21 mouse cellular contexts compared by ENCODE assay signal in the genomic region with DNA sequence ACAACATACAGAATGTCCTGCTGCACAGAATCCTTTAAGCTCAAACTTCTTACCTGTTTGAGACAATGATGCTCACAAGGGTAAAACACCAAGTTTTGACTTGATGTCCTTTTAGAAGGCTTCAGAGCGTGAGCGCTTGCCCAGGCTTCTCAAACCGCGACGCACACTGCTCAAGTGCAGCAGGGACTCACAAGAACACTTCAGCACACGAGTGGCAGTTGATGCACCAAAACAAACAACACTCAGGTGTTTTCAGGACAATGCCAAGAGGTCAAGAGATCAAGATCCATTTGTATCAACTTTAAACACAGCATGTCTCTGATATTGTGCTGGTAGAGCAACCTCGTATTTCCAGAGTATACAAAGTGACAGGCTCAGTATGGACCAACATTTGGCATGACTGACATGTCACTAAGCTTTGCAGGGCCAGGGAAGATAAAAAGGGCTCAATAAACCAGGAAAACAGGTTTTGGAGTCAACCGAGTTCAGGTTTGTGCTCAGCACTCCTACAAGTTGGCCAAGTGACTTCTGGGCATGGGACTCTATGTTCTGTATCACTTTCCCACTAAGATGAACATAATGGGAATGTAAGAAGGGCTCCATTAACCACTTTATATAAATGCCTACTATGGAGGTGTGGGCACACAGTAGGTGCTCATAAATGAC.
A peak's percentile ranks its signal among the peaks of the same experiment; 100 is the strongest.
DNase-seq lines count a peak whose midpoint lies in the region; ATAC-seq and TF ChIP-seq lines count a peak whose summit lies in the region.
"Had no signal": no experiment of that assay in that cellular context is flagged by ENCODE, and none has a peak within 500 bp of the region (broad histone marks: within the 10 kb centered on the region; RNA-seq: fewer than 3 reads in every experiment).

No protein-coding gene starts in this region.

- no peaks in the 10 kb centered on the region for H3K36me3 ChIP-seq in liver, adult 2 months (ENCODE audit: control insufficient read depth, insufficient read depth, low read length)
- peaks cover 7% of the 10 kb centered on the region; the same call in 1 of the 2 replicates for H3K36me3 ChIP-seq in liver, embryonic 12.5 days
- H3K36me3 ChIP-seq in stomach, postnatal 0 days (ENCODE audit: control insufficient read depth, insufficient read depth, low read length) = no peaks in the 10 kb centered on the region

- no peak for TF ChIP-seq EP300 in stomach, postnatal 0 days (optimal IDR thresholded peaks at IDR 0.05)

- peaks cover 2% of the 10 kb centered on the region; the same call in 1 of the 2 replicates for H3K79me2 ChIP-seq in liver, adult 2 months (ENCODE audit: control insufficient read depth, insufficient read depth, low read length)

- ATAC-seq in liver, embryonic 12.5 days = no peak
- ATAC-seq in stomach, postnatal 0 days (ENCODE audit: low FRiP score, low TSS enrichment) = peak; percentile 28; the same call in 1 of the 2 replicates
- ATAC-seq: activated CD4-positive, CD25-positive, alpha-beta regulatory T cell, adult 4 months; forebrain, postnatal 0 days; Patski had no signal

- H3K9me3 ChIP-seq in liver, embryonic 12.5 days (replicated peaks) = no peaks in the 10 kb centered on the region
- no peaks in the 10 kb centered on the region for H3K9me3 ChIP-seq in stomach, postnatal 0 days (ENCODE audit: control insufficient read depth, low read length)
- H3K9me3 ChIP-seq: embryonic facial prominence, embryonic 12.5 days; forebrain, embryonic 12.5 days; heart, embryonic 13.5 days; hindbrain, embryonic 12.5 days had no signal

- TF ChIP-seq POLR2A in liver, adult 2 months (IDR thresholded peaks at IDR 0.05; ENCODE audit: extremely low read depth, insufficient read depth, low read length) = no peak

- peak; percentile 78 for DNase-seq in liver, adult 2 months (ENCODE audit: extremely low read depth, low read depth, low spot score)
- peak; percentile 41 for DNase-seq in lung, postnatal 25 days (ENCODE audit: low spot score)
- DNase-seq in lung, postnatal 10 days = no peak
- DNase-seq in lung, postnatal 36 days = peak; percentile 61
- DNase-seq in stomach, postnatal 0 days (ENCODE audit: low spot score) = no peak
- no peak for DNase-seq in gastrocnemius, postnatal 4 days (ENCODE audit: low spot score in 2 of 2)
- DNase-seq in right cerebral cortex, postnatal 36 days (ENCODE audit: low spot score in 2 of 2) = no peak
- DNase-seq: cerebellum, adult 11-12 months; cerebellum, adult 9-10 months; cerebellum, postnatal 25 days; forebrain, postnatal 0 days; gastrocnemius, postnatal 14 days; heart, adult 11 months; heart, postnatal 36 days had no signal

- no peak overlapping the region for H3K4me3 ChIP-seq in liver, adult 2 months (ENCODE audit: insufficient read depth, low read depth, low read length)
- H3K4me3 ChIP-seq in liver, embryonic 12.5 days = no peak overlapping the region
- no peak overlapping the region for H3K4me3 ChIP-seq in stomach, postnatal 0 days (ENCODE audit: low read depth, low read length)
- H3K4me3 ChIP-seq: embryonic facial prominence, embryonic 12.5 days; forebrain, embryonic 12.5 days; heart, embryonic 13.5 days; hindbrain, embryonic 12.5 days had no signal

- H3K27ac ChIP-seq in liver, adult 2 months (replicated peaks; ENCODE audit: insufficient read depth, low read depth, low read length) = peak overlapping the region; percentile 52; the same call in 1 of the 2 replicates
- H3K27ac ChIP-seq in liver, embryonic 12.5 days = no peak overlapping the region
- 0 out of 2 replicates have a peak overlapping the region, but pooled peaks have one; percentile 8 for H3K27ac ChIP-seq in stomach, postnatal 0 days (replicated peaks)
- H3K27ac ChIP-seq: embryonic facial prominence, embryonic 12.5 days; forebrain, embryonic 12.5 days; heart, embryonic 13.5 days; hindbrain, embryonic 12.5 days had no signal

- H3K4me2 ChIP-seq in liver, embryonic 12.5 days = no peak overlapping the region
- H3K4me2 ChIP-seq in stomach, postnatal 0 days (replicated peaks; ENCODE audit: low read depth) = no peak overlapping the region
- H3K4me2 ChIP-seq: embryonic facial prominence, embryonic 12.5 days; forebrain, embryonic 12.5 days; heart, embryonic 13.5 days; hindbrain, embryonic 12.5 days had no signal

- H3K27me3 ChIP-seq in liver, adult 2 months (ENCODE audit: control insufficient read depth, insufficient read depth, low read length) = no peaks in the 10 kb centered on the region
- H3K27me3 ChIP-seq in liver, embryonic 12.5 days (replicated peaks) = no peaks in the 10 kb centered on the region
- no peaks in the 10 kb centered on the region for H3K27me3 ChIP-seq in stomach, postnatal 0 days (ENCODE audit: control insufficient read depth, insufficient read depth, low read length)
- H3K27me3 ChIP-seq: embryonic facial prominence, embryonic 12.5 days; forebrain, embryonic 12.5 days; heart, embryonic 13.5 days; hindbrain, embryonic 12.5 days; Patski had no signal

- peaks cover 22% of the 10 kb centered on the region for H3K4me1 ChIP-seq in liver, adult 2 months (ENCODE audit: control insufficient read depth, insufficient read depth, low read length)
- peaks cover 5% of the 10 kb centered on the region; the same call in 1 of the 2 replicates for H3K4me1 ChIP-seq in liver, embryonic 12.5 days
- no peaks in the 10 kb centered on the region for H3K4me1 ChIP-seq in stomach, postnatal 0 days (replicated peaks; ENCODE audit: control insufficient read depth, insufficient read depth)
- H3K4me1 ChIP-seq: embryonic facial prominence, embryonic 12.5 days; forebrain, embryonic 12.5 days; hindbrain, embryonic 12.5 days had no signal

- WGBS in liver, adult 2 months = 50% methylated on average over 8 of the region's 8 CpGs
- WGBS in liver, embryonic 12.5 days (ENCODE audit: insufficient replicate concordance) = 81% methylated on average over 8 of the region's 8 CpGs
- 72% methylated on average over 8 of the region's 8 CpGs for WGBS in stomach, postnatal 0 days

- H3K9ac ChIP-seq in liver, adult 2 months (ENCODE audit: low read depth, low read length) = no peak overlapping the region
- H3K9ac ChIP-seq in liver, embryonic 12.5 days = no peak overlapping the region
- H3K9ac ChIP-seq in stomach, postnatal 0 days (ENCODE audit: low read length) = no peak overlapping the region
- H3K9ac ChIP-seq: embryonic facial prominence, embryonic 12.5 days; forebrain, embryonic 12.5 days; forebrain, postnatal 0 days; heart, embryonic 13.5 days; hindbrain, embryonic 12.5 days had no signal

- no peak for TF ChIP-seq CTCF in liver, adult 2 months (IDR thresholded peaks at IDR 0.05; ENCODE audit: low read depth, low read length)
- no peak for TF ChIP-seq CTCF in stomach, postnatal 0 days (IDR thresholded peaks at IDR 0.05; ENCODE audit: low read depth)

Comparison
In these comparisons a context has a peak if more than half of its experiments do, and no peak if none do; other contexts are left out.
1. DNase-seq: peak in liver, adult 2 months (single experiment), lung, postnatal 25 days (single experiment) and lung, postnatal 36 days (single experiment); none in lung, postnatal 10 days (single experiment), stomach, postnatal 0 days (single experiment), gastrocnemius, postnatal 4 days (0 of 2) and right cerebral cortex, postnatal 36 days (0 of 2).